Mouse (Mus musculus): ENCODE measurements around the gene Tcea2.

DNA sequence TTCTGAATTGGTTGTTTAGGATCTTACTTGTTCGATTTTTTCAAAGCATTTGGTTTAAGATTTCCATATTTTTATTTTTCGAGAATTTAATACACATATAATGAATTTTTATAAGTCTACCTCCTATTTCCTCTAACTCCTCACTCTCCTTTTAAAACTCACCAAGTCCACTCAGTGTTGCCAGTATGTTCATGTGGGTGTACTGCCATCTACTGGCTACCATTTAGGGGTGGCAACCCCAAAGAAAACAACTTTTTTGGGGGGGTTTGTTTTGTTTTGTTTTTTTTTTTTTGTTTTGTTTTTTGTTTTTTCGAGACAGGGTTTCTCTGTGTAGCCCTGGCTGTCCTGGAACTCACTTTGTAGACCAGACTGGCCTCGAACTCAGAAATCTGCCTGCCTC, 26.6 kb downstream of the Tcea2 start:
- peak; percentile 41; the same call in 1 of the 2 replicates for TF ChIP-seq CTCF (IDR thresholded peaks at IDR 0.05; ENCODE audit: low read depth)
- no peak for TF ChIP-seq EP300 (IDR thresholded peaks at IDR 0.05; ENCODE audit: low read depth)

Data from liver, embryonic 14.5 days (tissue).